Mouse (Mus musculus) intestine, postnatal 0 days (tissue): ENCODE results near the gene Gimap8. TPM values are rescaled to one million over a fixed set of nuclear protein-coding genes. Genes with fewer than 3 reads are reported as not detected.

Source experiments
- ATAC-seq: fragments of 200-750 bp; cut with Nextera tagmentation; 2 replicates; pipeline ENCODE4 v1.8.0; 2017; ENCODE audit warnings: mild to moderate bottlenecking, moderate TSS enrichment, moderate library complexity
- H3K27ac ChIP-seq: fragments of 300-500 bp; sonication (generic); 2 replicates; pipeline ENCODE4 v1.5.1; 2014; ENCODE audit warnings: mild to moderate bottlenecking, low read depth, low read length, moderate library complexity
- H3K27me3 ChIP-seq: fragments of 300-500 bp; sonication (generic); replicated peaks from 2 replicates; pipeline ENCODE4 v1.6.1; 2014; ENCODE audit warnings: low read length, mixed read lengths; ENCODE audit not compliant: control insufficient read depth, insufficient read depth
- H3K36me3 ChIP-seq: fragments of 300-500 bp; sonication (generic); 2 replicates; pipeline ENCODE4 v1.6.1; 2014; ENCODE audit warnings: mild to moderate bottlenecking, moderate library complexity; ENCODE audit not compliant: control insufficient read depth, insufficient read depth
- H3K4me1 ChIP-seq: fragments of 300-500 bp; sonication (generic); replicated peaks from 2 replicates; pipeline ENCODE4 v1.6.1; 2014; ENCODE audit warnings: antibody characterized with exemption, low read length, mixed read lengths; ENCODE audit not compliant: control insufficient read depth, insufficient read depth
- H3K4me2 ChIP-seq: fragments of 300-500 bp; sonication (generic); replicated peaks from 2 replicates; pipeline ENCODE4 v1.6.1; 2014; ENCODE audit warnings: low read depth, mild to moderate bottlenecking, moderate library complexity
- H3K4me3 ChIP-seq: fragments of 300-500 bp; sonication (generic); 2 replicates; pipeline ENCODE4 v1.5.1; 2014; ENCODE audit warnings: low read depth, low read length
- H3K9ac ChIP-seq: fragments of 300-500 bp; sonication (generic); 2 replicates; pipeline ENCODE4 v1.6.1; 2014; ENCODE audit warnings: mild to moderate bottlenecking, low read depth, low read length
- H3K9me3 ChIP-seq: fragments of 300-500 bp; sonication (generic); 2 replicates; pipeline ENCODE4 v1.6.1; 2016; ENCODE audit warnings: mixed run types; ENCODE audit not compliant: control insufficient read depth
- CTCF ChIP-seq: sonication (generic); IDR thresholded peaks from 2 replicates; pipeline ENCODE4 v1.5.1; 2016; ENCODE audit warnings: low read depth, mild to moderate bottlenecking, control low read depth, antibody characterized with exemption, moderate library complexity
- WGBS: fragments of 180-500 bp; shearing (Covaris S2); extraction: QIAGEN DNeasy Blood & Tissue Kit; methylation state at CpG from one replicate; pipeline ENCODE4 v1.1.7; 2014; 5-methylcytosine and 5-hydroxymethylcytosine counted together
- polyA plus RNA-seq: library from polyadenylated mRNA; unstranded; fragments of >200 nt; fragmentation: Nextera tagmentation; extraction: Ambion mirVana; gene quantifications from 2 replicates; pipeline ENCODE4 v1.2.1, GENCODE M21; 2015

The Gimap8 gene
- polyA plus RNA-seq, 1 experiment from 2014 or later, result 1.1 TPM

- Histone ChIP-seq H3K9me3 (no peaks in the 10 kb centered on the region), H3K4me1 (no peaks in the 10 kb centered on the region), H3K4me2 (no peak overlapping the region), H3K36me3 (no peaks in the 10 kb centered on the region), H3K4me3 (no peak overlapping the region), H3K27me3 (no peaks in the 10 kb centered on the region), H3K9ac (no peak overlapping the region), H3K27ac (no peak overlapping the region)
- TF ChIP-seq CTCF, result no peak
- no peak for ATAC-seq
- 72% methylated on average over 6 of the region's 6 CpGs for WGBS
These were observed 45.9 kb downstream of the Gimap8 start for GRCm38 (mm10) chr6:48692962-48693361.

- Histone ChIP-seq H3K9me3 (no peaks in the 10 kb centered on the region), H3K4me2 (no peak overlapping the region), H3K27me3 (no peaks in the 10 kb centered on the region), H3K4me3 (no peak overlapping the region), H3K27ac (no peak overlapping the region), H3K36me3 (no peaks in the 10 kb centered on the region), H3K4me1 (no peaks in the 10 kb centered on the region), H3K9ac (no peak overlapping the region)
- 78% methylated on average over 4 of the region's 4 CpGs for WGBS
- TF ChIP-seq CTCF, result no peak
- ATAC-seq, result no peak
These were observed 50.0 kb downstream of the Gimap8 start for GRCm38 (mm10) chr6:48696830-48697554.

- H3K36me3 ChIP-seq, result no peaks in the 10 kb centered on the region
- H3K27me3 ChIP-seq, result no peaks in the 10 kb centered on the region
- TF ChIP-seq CTCF, result no peak
- no peak for ATAC-seq
- H3K9ac ChIP-seq, result no peak overlapping the region
- no peak overlapping the region for H3K27ac ChIP-seq
- no peaks in the 10 kb centered on the region for H3K9me3 ChIP-seq
- WGBS, result 34% methylated on average over 1 of the region's 1 CpGs
- no peaks in the 10 kb centered on the region for H3K4me1 ChIP-seq
- no peak overlapping the region for H3K4me2 ChIP-seq
- H3K4me3 ChIP-seq, result no peak overlapping the region
These were observed 50.5 kb downstream of the Gimap8 start for GRCm38 (mm10) chr6:48697555-48697930.

- H3K4me2 ChIP-seq, result no peak overlapping the region
- 77% methylated on average over 7 of the region's 7 CpGs for WGBS
- H3K4me3 ChIP-seq, result no peak overlapping the region
- no peak overlapping the region for H3K9ac ChIP-seq
- no peak overlapping the region for H3K27ac ChIP-seq
- no peaks in the 10 kb centered on the region for H3K36me3 ChIP-seq
- no peak for TF ChIP-seq CTCF
- no peaks in the 10 kb centered on the region for H3K4me1 ChIP-seq
- H3K9me3 ChIP-seq, result no peaks in the 10 kb centered on the region
- no peak for ATAC-seq
- no peaks in the 10 kb centered on the region for H3K27me3 ChIP-seq
These were observed 51.2 kb downstream of the Gimap8 start for GRCm38 (mm10) chr6:48698066-48698856.

GRCm38 (mm10) chr6:48698888-48699287 is 51.9 kb downstream of the Gimap8 start:
- Histone ChIP-seq H3K9me3 (no peaks in the 10 kb centered on the region), H3K9ac (no peak overlapping the region), H3K4me1 (no peaks in the 10 kb centered on the region), H3K4me2 (no peak overlapping the region), H3K27ac (no peak overlapping the region), H3K4me3 (no peak overlapping the region), H3K27me3 (no peaks in the 10 kb centered on the region), H3K36me3 (no peaks in the 10 kb centered on the region)
- WGBS, result 82% methylated on average over 3 of the region's 3 CpGs
- no peak for TF ChIP-seq CTCF
- no peak for ATAC-seq

- WGBS, result 54% methylated on average over 5 of the region's 5 CpGs
- H3K36me3 ChIP-seq, result no peaks in the 10 kb centered on the region
- no peaks in the 10 kb centered on the region for H3K27me3 ChIP-seq
- ATAC-seq, result no peak
- H3K27ac ChIP-seq, result no peak overlapping the region; the same call in 1 of the 2 replicates
- no peak for TF ChIP-seq CTCF
- no peaks in the 10 kb centered on the region for H3K4me1 ChIP-seq
- no peak overlapping the region for H3K4me3 ChIP-seq
- H3K4me2 ChIP-seq, result no peak overlapping the region
- no peak overlapping the region for H3K9ac ChIP-seq
- H3K9me3 ChIP-seq, result no peaks in the 10 kb centered on the region
These were observed 53.4 kb downstream of the Gimap8 start for GRCm38 (mm10) chr6:48700251-48701075.
